Mouse (Mus musculus): Measurements from ENCODE around the gene Aasdh. TPM values are rescaled to one million over a fixed set of nuclear protein-coding genes. Genes with fewer than 3 reads are reported as not detected.

The Aasdh gene
- polyA plus RNA-seq (2015; fragmentation: Nextera tagmentation; extraction: Ambion mirVana): 9.9 and 12.0 TPM in 2 replicates

DNA sequence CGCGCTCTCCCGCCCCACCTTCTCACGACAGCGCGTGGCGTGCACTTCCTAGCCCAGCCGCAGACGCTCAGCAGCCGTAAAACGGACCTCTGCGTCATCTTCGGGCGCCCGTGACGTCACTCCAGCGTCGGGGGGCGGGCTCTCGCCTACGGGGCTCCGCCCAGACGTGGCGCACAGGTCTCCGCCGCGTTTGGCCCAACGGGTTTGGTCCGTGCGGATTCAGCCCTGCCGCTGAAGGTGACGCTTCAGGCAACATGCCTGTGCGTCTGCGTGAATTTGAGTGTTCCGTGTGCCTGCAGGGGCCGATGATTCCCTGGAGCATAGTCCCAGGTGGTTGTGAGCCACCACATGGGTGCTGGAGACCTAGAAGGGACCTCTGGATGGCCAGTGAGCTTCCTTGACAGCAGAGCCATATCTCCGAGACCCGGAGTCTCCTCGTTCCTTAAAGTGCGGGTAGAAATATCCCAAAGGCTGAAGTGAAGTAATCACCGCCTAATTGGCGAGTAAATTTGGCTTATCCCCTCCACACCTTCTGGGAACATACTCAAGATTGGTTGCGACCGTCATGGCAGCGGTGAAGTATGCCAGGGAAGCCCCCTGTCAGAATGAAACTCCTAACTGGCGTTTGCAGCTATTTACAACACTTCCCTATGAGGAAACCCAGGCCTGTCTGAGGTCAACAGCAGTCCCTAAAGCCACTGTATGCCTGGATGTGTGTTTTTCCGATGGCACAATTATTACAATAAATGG, at the start of gene Aasdh:
Gene Aasdh (minus strand): TSS at position 110 of the 750 bp plus-strand sequence.

DNA sequence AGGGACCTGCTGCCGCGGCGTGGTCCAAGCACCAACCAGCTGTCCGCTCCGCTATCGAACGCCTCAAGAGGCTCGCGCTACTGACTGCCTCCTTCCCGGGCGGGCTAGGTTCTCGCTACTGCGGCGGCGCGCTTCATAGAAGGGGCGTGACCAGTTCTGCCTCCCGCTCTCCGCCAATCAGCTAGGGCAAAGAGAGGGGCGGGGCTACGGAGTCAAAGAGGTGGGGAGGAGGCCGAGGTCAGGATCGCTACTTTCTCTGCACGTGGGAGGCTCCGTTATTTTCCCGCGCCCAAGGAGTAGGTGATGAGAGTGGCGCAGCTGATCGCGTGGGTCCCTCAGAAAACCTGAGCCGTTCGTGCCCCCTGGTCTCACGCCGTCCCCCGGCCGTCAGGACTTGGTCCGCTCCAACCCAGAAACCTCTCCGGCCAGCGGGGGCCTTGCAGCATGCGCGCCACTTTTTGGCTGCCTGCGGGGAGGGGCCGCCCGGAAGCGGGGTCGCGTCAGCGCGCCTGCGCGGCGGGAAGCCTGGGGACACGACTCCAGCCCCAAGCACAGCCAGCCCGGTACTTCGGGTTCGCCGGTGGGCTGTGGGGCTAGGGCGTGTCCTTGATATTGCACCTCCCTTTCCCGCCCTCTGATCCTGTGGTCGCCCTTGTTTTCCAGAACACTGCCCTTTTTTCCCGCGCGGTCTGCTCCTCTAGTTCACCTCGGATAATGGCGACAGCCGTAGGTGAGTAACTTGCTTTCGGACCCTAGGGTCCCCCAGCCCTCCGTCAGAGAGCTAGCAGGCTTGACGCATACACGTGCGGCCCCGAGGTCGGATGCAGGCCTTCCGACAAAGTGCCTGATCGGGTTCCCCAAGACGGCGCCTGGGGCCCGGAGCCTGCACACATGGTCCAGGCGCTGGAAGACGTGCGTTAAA, 46.1 kb upstream of the Aasdh start, which contains the start of the genes Paics and Ppat:
Gene Paics (plus strand): TSS at position 202 of the 922 bp plus-strand sequence.
Gene Ppat (minus strand): TSS at position 473 of the 922 bp plus-strand sequence.

Other genes starting within 250 kb of the Aasdh start
- 13.6 and 16.3 TPM in 2 replicates for gene C530008M17Rik, start 249.0 kb downstream of the Aasdh start, polyA plus RNA-seq (2015; fragmentation: Nextera tagmentation; extraction: Ambion mirVana)
- 175 and 187 TPM in 2 replicates for gene Paics, start 45.8 kb upstream of the Aasdh start, polyA plus RNA-seq (2015; fragmentation: Nextera tagmentation; extraction: Ambion mirVana)
- 32.5 and 34.6 TPM in 2 replicates for gene Ppat, start 46.1 kb upstream of the Aasdh start, polyA plus RNA-seq (2015; fragmentation: Nextera tagmentation; extraction: Ambion mirVana)
- gene Srp72, start 69.2 kb upstream of the Aasdh start, polyA plus RNA-seq (2015; fragmentation: Nextera tagmentation; extraction: Ambion mirVana): 45.1 and 52.7 TPM in 2 replicates
- not detected in 2 replicates for gene Arl9, start 98.5 kb upstream of the Aasdh start, polyA plus RNA-seq (2015; fragmentation: Nextera tagmentation; extraction: Ambion mirVana)
- gene Thegl, start 110.5 kb upstream of the Aasdh start, polyA plus RNA-seq (2015; fragmentation: Nextera tagmentation; extraction: Ambion mirVana): 0.29 and 0.35 TPM in 2 replicates
- gene Hopx, start 209.6 kb upstream of the Aasdh start, polyA plus RNA-seq (2015; fragmentation: Nextera tagmentation; extraction: Ambion mirVana): 3.0 and 3.5 TPM in 2 replicates

All from spleen, postnatal 0 days (tissue).